Mouse (Mus musculus): ENCODE data around the gene Myo18a. TPM values are rescaled to one million over a fixed set of nuclear protein-coding genes. Genes with fewer than 3 reads are reported as not detected.

Gene Myo18a
- polyA plus RNA-seq, 1 experiment from 2014 or later, result 42.3 TPM

GRCm38 (mm10) chr11:77904707-77905106, 141.7 kb downstream of the Myo18a start:
- Histone ChIP-seq H3K4me2 (ENCODE audit: low read length) (no peak overlapping the region), H3K9ac (replicated peaks; ENCODE audit: low read length) (no peak overlapping the region), H3K27ac (replicated peaks; ENCODE audit: low read depth, low read length) (no peak overlapping the region), H3K9me3 (ENCODE audit: control insufficient read depth, low read length) (no peaks in the 10 kb centered on the region), H3K4me1 (ENCODE audit: control insufficient read depth, insufficient read depth, low read length) (peaks cover 46% of the 10 kb centered on the region), H3K4me3 (replicated peaks; ENCODE audit: low read depth, low read length) (no peak overlapping the region), H3K36me3 (ENCODE audit: control insufficient read depth, insufficient read depth, low read length) (no peaks in the 10 kb centered on the region), H3K27me3 (ENCODE audit: control insufficient read depth, insufficient read depth, low read length) (no peaks in the 10 kb centered on the region)
- ATAC-seq (ENCODE audit: low FRiP score, low TSS enrichment) (no peak), DNase-seq (no peak)
- 29% methylated on average over 1 of the region's 1 CpGs for WGBS

GRCm38 (mm10) chr11:77906097-77906687, 143.1 kb downstream of the Myo18a start:
- 6% methylated on average over 19 of the region's 19 CpGs for WGBS
- Histone ChIP-seq H3K9ac (replicated peaks; ENCODE audit: low read length) (no peak overlapping the region; the same call in 1 of the 2 replicates), H3K4me3 (replicated peaks; ENCODE audit: low read depth, low read length) (no peak overlapping the region), H3K4me2 (ENCODE audit: low read length) (peak overlapping the region; percentile 34; the same call in 1 of the 2 replicates), H3K4me1 (ENCODE audit: control insufficient read depth, insufficient read depth, low read length) (peaks cover 47% of the 10 kb centered on the region), H3K9me3 (ENCODE audit: control insufficient read depth, low read length) (no peaks in the 10 kb centered on the region), H3K27me3 (ENCODE audit: control insufficient read depth, insufficient read depth, low read length) (no peaks in the 10 kb centered on the region), H3K36me3 (ENCODE audit: control insufficient read depth, insufficient read depth, low read length) (no peaks in the 10 kb centered on the region), H3K27ac (replicated peaks; ENCODE audit: low read depth, low read length) (peak overlapping the region; percentile 80)
- ATAC-seq (ENCODE audit: low FRiP score, low TSS enrichment) (no peak), DNase-seq (peak; percentile 70)

GRCm38 (mm10) chr11:77906747-77907174, 143.7 kb downstream of the Myo18a start:
- Histone ChIP-seq H3K4me1 (ENCODE audit: control insufficient read depth, insufficient read depth, low read length) (peaks cover 44% of the 10 kb centered on the region), H3K9me3 (ENCODE audit: control insufficient read depth, low read length) (no peaks in the 10 kb centered on the region), H3K36me3 (ENCODE audit: control insufficient read depth, insufficient read depth, low read length) (no peaks in the 10 kb centered on the region), H3K27me3 (ENCODE audit: control insufficient read depth, insufficient read depth, low read length) (no peaks in the 10 kb centered on the region), H3K4me2 (ENCODE audit: low read length) (peak overlapping the region; percentile 34), H3K9ac (replicated peaks; ENCODE audit: low read length) (peak overlapping the region; percentile 36; the same call in 1 of the 2 replicates), H3K4me3 (replicated peaks; ENCODE audit: low read depth, low read length) (no peak overlapping the region), H3K27ac (replicated peaks; ENCODE audit: low read depth, low read length) (peak overlapping the region; percentile 80)
- 4% methylated on average over 9 of the region's 9 CpGs for WGBS
- DNase-seq (peak; percentile 65), ATAC-seq (ENCODE audit: low FRiP score, low TSS enrichment) (no peak)

GRCm38 (mm10) chr11:77908468-77908867, 145.4 kb downstream of the Myo18a start:
- Histone ChIP-seq H3K27me3 (ENCODE audit: control insufficient read depth, insufficient read depth, low read length) (no peaks in the 10 kb centered on the region), H3K36me3 (ENCODE audit: control insufficient read depth, insufficient read depth, low read length) (no peaks in the 10 kb centered on the region), H3K9me3 (ENCODE audit: control insufficient read depth, low read length) (no peaks in the 10 kb centered on the region), H3K9ac (replicated peaks; ENCODE audit: low read length) (no peak overlapping the region), H3K4me2 (ENCODE audit: low read length) (no peak overlapping the region), H3K27ac (replicated peaks; ENCODE audit: low read depth, low read length) (no peak overlapping the region), H3K4me3 (replicated peaks; ENCODE audit: low read depth, low read length) (no peak overlapping the region), H3K4me1 (ENCODE audit: control insufficient read depth, insufficient read depth, low read length) (peaks cover 46% of the 10 kb centered on the region)
- WGBS, result 89% methylated on average over 4 of the region's 4 CpGs
- no peak for DNase-seq
- no peak for ATAC-seq (ENCODE audit: low FRiP score, low TSS enrichment)

- Histone ChIP-seq H3K4me2 (ENCODE audit: low read length) (peak overlapping the region; percentile 10; the same call in 1 of the 2 replicates), H3K9me3 (ENCODE audit: control insufficient read depth, low read length) (no peaks in the 10 kb centered on the region), H3K36me3 (ENCODE audit: control insufficient read depth, insufficient read depth, low read length) (no peaks in the 10 kb centered on the region), H3K9ac (replicated peaks; ENCODE audit: low read length) (no peak overlapping the region), H3K27ac (replicated peaks; ENCODE audit: low read depth, low read length) (peak overlapping the region; percentile 82), H3K27me3 (ENCODE audit: control insufficient read depth, insufficient read depth, low read length) (no peaks in the 10 kb centered on the region), H3K4me1 (ENCODE audit: control insufficient read depth, insufficient read depth, low read length) (peaks cover 51% of the 10 kb centered on the region), H3K4me3 (replicated peaks; ENCODE audit: low read depth, low read length) (no peak overlapping the region)
- WGBS, result 19% methylated on average over 5 of the region's 5 CpGs
- ATAC-seq (ENCODE audit: low FRiP score, low TSS enrichment), result no peak
- DNase-seq, result peak; percentile 60
Observed at GRCm38 (mm10) chr11:77909376-77909775, 146.3 kb downstream of the Myo18a start.

GRCm38 (mm10) chr11:77909776-77910175, 146.7 kb downstream of the Myo18a start:
- Histone ChIP-seq H3K9me3 (ENCODE audit: control insufficient read depth, low read length) (no peaks in the 10 kb centered on the region), H3K4me1 (ENCODE audit: control insufficient read depth, insufficient read depth, low read length) (peaks cover 54% of the 10 kb centered on the region), H3K4me2 (ENCODE audit: low read length) (peak overlapping the region; percentile 10; the same call in 1 of the 2 replicates), H3K4me3 (replicated peaks; ENCODE audit: low read depth, low read length) (no peak overlapping the region), H3K9ac (replicated peaks; ENCODE audit: low read length) (no peak overlapping the region), H3K36me3 (ENCODE audit: control insufficient read depth, insufficient read depth, low read length) (no peaks in the 10 kb centered on the region), H3K27me3 (ENCODE audit: control insufficient read depth, insufficient read depth, low read length) (no peaks in the 10 kb centered on the region), H3K27ac (replicated peaks; ENCODE audit: low read depth, low read length) (peak overlapping the region; percentile 82)
- DNase-seq, result peak; percentile 57
- no peak for ATAC-seq (ENCODE audit: low FRiP score, low TSS enrichment)
- 21% methylated on average over 6 of the region's 6 CpGs for WGBS

- no peak overlapping the region for H3K4me3 ChIP-seq (replicated peaks; ENCODE audit: low read depth, low read length)
- H3K36me3 ChIP-seq (ENCODE audit: control insufficient read depth, insufficient read depth, low read length), result no peaks in the 10 kb centered on the region
- no peak overlapping the region for H3K4me2 ChIP-seq (ENCODE audit: low read length)
- H3K9ac ChIP-seq (replicated peaks; ENCODE audit: low read length), result no peak overlapping the region
- DNase-seq (no peak), ATAC-seq (ENCODE audit: low FRiP score, low TSS enrichment) (no peak)
- peaks cover 45% of the 10 kb centered on the region for H3K4me1 ChIP-seq (ENCODE audit: control insufficient read depth, insufficient read depth, low read length)
- H3K27ac ChIP-seq (replicated peaks; ENCODE audit: low read depth, low read length), result no peak overlapping the region
- no peaks in the 10 kb centered on the region; the same call in 1 of the 2 replicates for H3K27me3 ChIP-seq (ENCODE audit: control insufficient read depth, insufficient read depth, low read length)
- H3K9me3 ChIP-seq (ENCODE audit: control insufficient read depth, low read length), result no peaks in the 10 kb centered on the region
- 43% methylated on average over 6 of the region's 6 CpGs for WGBS
Observed at GRCm38 (mm10) chr11:77913505-77913904, 150.5 kb downstream of the Myo18a start.

GRCm38 (mm10) chr11:77914598-77915260, 151.7 kb downstream of the Myo18a start:
- no peaks in the 10 kb centered on the region; the same call in 1 of the 2 replicates for H3K27me3 ChIP-seq (ENCODE audit: control insufficient read depth, insufficient read depth, low read length)
- no peaks in the 10 kb centered on the region for H3K36me3 ChIP-seq (ENCODE audit: control insufficient read depth, insufficient read depth, low read length)
- peak overlapping the region; percentile 43 for H3K4me2 ChIP-seq (ENCODE audit: low read length)
- H3K4me3 ChIP-seq (replicated peaks; ENCODE audit: low read depth, low read length), result peak overlapping the region; percentile 12; the same call in 1 of the 2 replicates
- 6% methylated on average over 32 of the region's 32 CpGs for WGBS
- ATAC-seq (ENCODE audit: low FRiP score, low TSS enrichment), result no peak
- no peaks in the 10 kb centered on the region for H3K9me3 ChIP-seq (ENCODE audit: control insufficient read depth, low read length)
- peak; percentile 70 for DNase-seq
- H3K9ac ChIP-seq (replicated peaks; ENCODE audit: low read length), result peak overlapping the region; percentile 16; the same call in 1 of the 2 replicates
- H3K27ac ChIP-seq (replicated peaks; ENCODE audit: low read depth, low read length), result peak overlapping the region; percentile 77
- H3K4me1 ChIP-seq (ENCODE audit: control insufficient read depth, insufficient read depth, low read length), result peaks cover 39% of the 10 kb centered on the region

All from midbrain, embryonic 14.5 days (tissue).